Mouse (Mus musculus): Measurements from ENCODE around the gene Cd59b. TPM values are rescaled to one million over a fixed set of nuclear protein-coding genes. Genes with fewer than 3 reads are reported as not detected.

Cd59b gene
- polyA plus RNA-seq, 1 experiment, result 12.2 TPM

DNA sequence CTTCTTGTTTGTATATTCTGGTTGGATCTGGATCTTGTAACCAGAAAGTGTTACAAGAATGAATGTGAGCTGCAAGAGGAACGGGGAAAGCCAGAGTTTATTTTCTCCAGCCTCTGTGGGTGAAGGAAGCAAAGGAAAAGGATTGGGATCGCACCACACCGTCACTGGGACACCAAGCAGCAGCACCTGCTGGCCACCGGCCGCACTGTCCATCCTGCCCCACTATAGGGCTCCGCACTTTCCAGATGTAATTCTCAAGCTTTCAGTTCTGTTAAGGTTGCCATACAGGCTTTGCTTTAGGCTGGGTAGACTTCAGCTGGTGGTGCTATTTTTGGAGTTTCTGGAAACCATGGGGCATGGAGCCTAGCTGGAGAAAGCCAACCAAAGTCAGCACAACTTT, 50.7 kb downstream of the Cd59b start:
- Histone ChIP-seq H3K27me3 (ENCODE audit: control insufficient read depth, insufficient read depth, low read length, poor library complexity, severe bottlenecking) (no peaks in the 10 kb centered on the region), H3K27ac (ENCODE audit: insufficient read depth, low read length) (no peak overlapping the region), H3K9me3 (replicated peaks; ENCODE audit: control insufficient read depth, insufficient read depth, low read length, poor library complexity, severe bottlenecking) (no peaks in the 10 kb centered on the region), H3K4me3 (ENCODE audit: low read depth, low read length) (no peak overlapping the region), H3K4me1 (ENCODE audit: control insufficient read depth, insufficient read depth, low read length) (peaks cover 5% of the 10 kb centered on the region), H3K36me3 (ENCODE audit: control insufficient read depth, insufficient read depth, low read length, poor library complexity, severe bottlenecking) (no peaks in the 10 kb centered on the region), H3K9ac (ENCODE audit: low read depth, poor library complexity, severe bottlenecking) (no peak overlapping the region)
- no peak for TF ChIP-seq POLR2A (IDR thresholded peaks at IDR 0.05; ENCODE audit: insufficient read depth, low read length)
- no peak for TF ChIP-seq CTCF (IDR thresholded peaks at IDR 0.05; ENCODE audit: low read depth, low read length)
- TF ChIP-seq EP300 (IDR thresholded peaks at IDR 0.05; ENCODE audit: insufficient read depth, low read depth, low read length), result no peak

DNA sequence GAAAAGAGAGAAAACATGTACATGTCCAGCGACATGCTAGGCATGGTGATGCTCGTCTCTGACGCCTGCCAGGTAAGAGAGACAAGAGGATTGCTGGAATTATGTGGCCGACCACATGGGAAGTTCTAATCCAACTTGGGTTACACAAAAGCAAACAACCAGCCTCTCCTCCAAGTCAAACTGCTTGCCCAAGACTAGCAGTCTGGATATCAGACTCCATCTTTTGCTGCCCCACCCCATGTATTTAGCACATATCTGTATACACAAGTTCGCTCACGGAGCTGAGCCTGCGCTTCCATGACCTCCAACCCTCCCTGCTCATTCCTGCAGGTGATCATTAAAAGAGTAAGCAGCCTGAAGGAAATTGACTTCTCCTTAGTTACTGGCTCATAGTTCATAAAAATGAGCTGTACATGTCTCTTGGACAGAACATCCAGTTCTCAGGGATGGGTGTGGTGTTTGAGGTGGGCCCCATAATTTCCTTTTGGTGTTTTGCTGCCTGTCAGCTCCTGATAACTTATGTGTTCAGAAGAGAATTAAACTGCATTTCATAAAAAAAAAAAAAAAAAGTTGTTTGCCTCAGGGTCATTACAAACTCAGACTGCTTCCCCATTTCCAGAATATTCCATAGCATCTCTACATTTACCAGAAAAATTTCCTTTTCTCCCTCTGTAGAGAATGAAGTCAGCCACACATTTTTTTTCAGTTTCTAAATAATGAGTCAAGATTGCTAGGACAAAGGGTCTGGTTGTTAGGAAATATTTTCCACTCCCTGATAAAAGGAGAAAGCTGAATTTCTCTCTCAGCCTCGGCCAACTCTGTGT, 52.2 kb downstream of the Cd59b start:
- peaks cover 5% of the 10 kb centered on the region for H3K4me1 ChIP-seq (ENCODE audit: control insufficient read depth, insufficient read depth, low read length)
- no peak overlapping the region for H3K9ac ChIP-seq (ENCODE audit: low read depth, poor library complexity, severe bottlenecking)
- TF ChIP-seq POLR2A (IDR thresholded peaks at IDR 0.05; ENCODE audit: insufficient read depth, low read length), result no peak
- TF ChIP-seq CTCF (IDR thresholded peaks at IDR 0.05; ENCODE audit: low read depth, low read length), result no peak
- TF ChIP-seq EP300 (IDR thresholded peaks at IDR 0.05; ENCODE audit: insufficient read depth, low read depth, low read length), result no peak
- no peak overlapping the region for H3K4me3 ChIP-seq (ENCODE audit: low read depth, low read length)
- no peaks in the 10 kb centered on the region for H3K27me3 ChIP-seq (ENCODE audit: control insufficient read depth, insufficient read depth, low read length, poor library complexity, severe bottlenecking)
- H3K36me3 ChIP-seq (ENCODE audit: control insufficient read depth, insufficient read depth, low read length, poor library complexity, severe bottlenecking), result no peaks in the 10 kb centered on the region
- H3K9me3 ChIP-seq (replicated peaks; ENCODE audit: control insufficient read depth, insufficient read depth, low read length, poor library complexity, severe bottlenecking), result no peaks in the 10 kb centered on the region
- no peak overlapping the region for H3K27ac ChIP-seq (ENCODE audit: insufficient read depth, low read length)

DNA sequence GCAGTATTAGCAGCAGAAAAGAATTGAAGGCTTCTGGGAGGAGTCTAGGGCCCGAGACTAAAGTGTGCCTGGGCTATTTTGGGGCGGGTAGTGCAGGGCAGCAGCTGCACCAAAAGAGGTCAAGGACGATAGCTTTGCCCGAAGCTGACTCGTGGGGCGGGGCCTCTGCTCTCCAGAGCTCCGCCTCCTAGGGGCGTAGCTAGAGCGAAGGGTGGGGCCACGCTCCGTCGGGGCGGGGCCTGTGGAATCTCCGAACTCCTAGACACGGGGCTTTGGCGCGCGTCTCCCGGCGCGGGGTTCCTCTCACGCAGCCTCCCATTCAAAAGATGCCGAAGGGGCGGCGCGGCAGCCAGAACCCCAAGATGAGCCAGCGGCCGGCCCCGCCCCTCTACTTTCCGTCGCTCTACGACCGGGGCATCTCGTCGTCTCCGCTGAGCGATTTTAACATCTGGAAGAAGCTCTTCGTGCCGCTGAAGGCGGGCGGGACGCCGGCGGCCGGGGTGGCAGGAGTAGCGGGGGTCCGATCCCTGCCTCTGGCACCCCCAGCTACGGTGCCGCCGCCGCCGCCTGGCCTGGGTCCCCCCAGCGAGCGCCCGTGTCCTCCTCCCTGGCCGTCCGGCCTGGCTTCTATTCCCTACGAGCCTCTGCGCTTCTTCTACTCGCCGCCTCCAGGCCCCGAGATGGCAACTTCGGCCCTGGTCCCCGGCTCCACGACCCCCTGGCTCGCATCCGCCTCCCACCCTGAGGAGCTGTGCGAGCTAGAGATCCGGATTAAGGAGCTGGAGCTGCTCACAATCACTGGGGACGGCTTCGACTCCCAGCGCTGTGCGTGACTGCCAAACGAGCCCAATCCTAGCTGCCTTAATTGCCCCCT, 53.1 kb downstream of the Cd59b start, which contains the start of gene A930018P22Rik:
Gene A930018P22Rik, plus strand, starts transcription at position 265 of the 874 bp plus-strand sequence.
- Histone ChIP-seq H3K36me3 (ENCODE audit: control insufficient read depth, insufficient read depth, low read length, poor library complexity, severe bottlenecking) (no peaks in the 10 kb centered on the region), H3K27ac (ENCODE audit: insufficient read depth, low read length) (no peak within 1 kb of the TSS), H3K27me3 (ENCODE audit: control insufficient read depth, insufficient read depth, low read length, poor library complexity, severe bottlenecking) (no peaks in the 10 kb centered on the region), H3K9ac (ENCODE audit: low read depth, poor library complexity, severe bottlenecking) (peak within 1 kb of the TSS; percentile 84), H3K4me3 (ENCODE audit: low read depth, low read length) (peak within 1 kb of the TSS; percentile 68), H3K9me3 (replicated peaks; ENCODE audit: control insufficient read depth, insufficient read depth, low read length, poor library complexity, severe bottlenecking) (no peaks in the 10 kb centered on the region), H3K4me1 (ENCODE audit: control insufficient read depth, insufficient read depth, low read length) (peaks cover 5% of the 10 kb centered on the region)
- TF ChIP-seq POLR2A (IDR thresholded peaks at IDR 0.05; ENCODE audit: insufficient read depth, low read length) (peak; percentile 10), CTCF (IDR thresholded peaks at IDR 0.05; ENCODE audit: low read depth, low read length) (no peak), EP300 (IDR thresholded peaks at IDR 0.05; ENCODE audit: insufficient read depth, low read depth, low read length) (peak; percentile 63; the same call in 1 of the 2 replicates)

DNA sequence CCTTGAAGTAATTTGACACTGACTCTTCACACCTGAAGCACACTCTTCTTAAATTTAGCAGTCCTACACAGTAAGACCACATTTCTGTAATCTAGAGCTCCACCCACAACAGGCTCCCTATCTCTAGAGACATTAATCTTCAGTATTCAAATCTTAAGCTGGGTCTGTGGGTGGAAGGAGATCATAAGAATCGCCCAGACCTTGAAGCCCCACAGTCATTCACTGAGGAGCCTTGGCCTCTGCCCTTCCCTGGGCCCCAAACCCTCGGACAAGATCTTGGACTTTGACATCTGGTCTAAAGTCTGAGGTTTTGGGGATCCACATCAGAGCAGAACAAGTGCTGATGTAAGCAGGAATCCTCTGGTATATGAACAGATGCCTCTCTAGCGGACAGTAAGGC, 53.9 kb downstream of the Cd59b start:
- Histone ChIP-seq H3K27me3 (ENCODE audit: control insufficient read depth, insufficient read depth, low read length, poor library complexity, severe bottlenecking) (no peaks in the 10 kb centered on the region), H3K9ac (ENCODE audit: low read depth, poor library complexity, severe bottlenecking) (peak overlapping the region; percentile 84; the same call in 1 of the 2 replicates), H3K27ac (ENCODE audit: insufficient read depth, low read length) (no peak overlapping the region), H3K4me1 (ENCODE audit: control insufficient read depth, insufficient read depth, low read length) (peaks cover 5% of the 10 kb centered on the region), H3K36me3 (ENCODE audit: control insufficient read depth, insufficient read depth, low read length, poor library complexity, severe bottlenecking) (no peaks in the 10 kb centered on the region), H3K9me3 (replicated peaks; ENCODE audit: control insufficient read depth, insufficient read depth, low read length, poor library complexity, severe bottlenecking) (no peaks in the 10 kb centered on the region), H3K4me3 (ENCODE audit: low read depth, low read length) (0 out of 2 replicates have a peak overlapping the region, but pooled peaks have one; percentile 68)
- TF ChIP-seq POLR2A (IDR thresholded peaks at IDR 0.05; ENCODE audit: insufficient read depth, low read length), result no peak

DNA sequence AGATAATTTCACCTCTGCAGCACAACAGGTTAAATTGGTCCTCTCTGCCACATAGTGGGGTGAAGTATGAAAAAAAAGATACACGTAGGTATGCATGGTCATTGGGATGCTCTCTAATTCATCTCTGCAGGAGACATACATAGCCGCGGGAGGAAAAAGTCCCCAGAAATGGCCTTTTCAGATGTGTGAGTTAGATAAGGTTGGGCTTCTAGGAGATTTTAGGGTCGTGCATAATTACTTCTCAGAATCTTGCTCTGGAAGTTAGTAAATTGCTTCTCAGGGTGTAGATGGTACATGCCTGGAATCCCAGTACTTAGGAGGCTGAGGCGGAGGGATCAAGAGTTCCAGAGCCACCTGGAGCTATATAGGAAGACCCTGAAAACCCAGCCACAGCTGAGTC, 54.4 kb downstream of the Cd59b start:
- TF ChIP-seq POLR2A (IDR thresholded peaks at IDR 0.05; ENCODE audit: insufficient read depth, low read length) (no peak), CTCF (IDR thresholded peaks at IDR 0.05; ENCODE audit: low read depth, low read length) (no peak), EP300 (IDR thresholded peaks at IDR 0.05; ENCODE audit: insufficient read depth, low read depth, low read length) (no peak)
- Histone ChIP-seq H3K36me3 (ENCODE audit: control insufficient read depth, insufficient read depth, low read length, poor library complexity, severe bottlenecking) (no peaks in the 10 kb centered on the region), H3K4me1 (ENCODE audit: control insufficient read depth, insufficient read depth, low read length) (peaks cover 5% of the 10 kb centered on the region), H3K27me3 (ENCODE audit: control insufficient read depth, insufficient read depth, low read length, poor library complexity, severe bottlenecking) (no peaks in the 10 kb centered on the region), H3K27ac (ENCODE audit: insufficient read depth, low read length) (no peak overlapping the region), H3K9ac (ENCODE audit: low read depth, poor library complexity, severe bottlenecking) (no peak overlapping the region), H3K9me3 (replicated peaks; ENCODE audit: control insufficient read depth, insufficient read depth, low read length, poor library complexity, severe bottlenecking) (no peaks in the 10 kb centered on the region), H3K4me3 (ENCODE audit: low read depth, low read length) (no peak overlapping the region)
